ENCODE assay signal across 10 mouse cellular contexts in genomic region chr13:51595404-51595803, GRCm38 (mm10). TPM values are rescaled to one million over a fixed set of nuclear protein-coding genes. Genes with fewer than 3 reads are reported as not detected.
DNase-seq lines count a peak whose midpoint lies in the region; ATAC-seq and TF ChIP-seq lines count a peak whose summit lies in the region.
"Had no signal": no experiment of that assay in that cellular context is flagged by ENCODE, and none has a peak within 500 bp of the region (broad histone marks: within the 10 kb centered on the region; RNA-seq: fewer than 3 reads in every experiment).

No protein-coding gene starts in this region.

- DNase-seq in lung, embryonic 14.5 days: peak; percentile 21
- no peak for DNase-seq in lung, postnatal 14 days
- DNase-seq in forebrain, embryonic 10.5 days (ENCODE audit: extremely low spot score, low spot score): no peak
- no peak for DNase-seq in gastrocnemius, adult 8-10 months (ENCODE audit: low spot score in 2 of 2)
- DNase-seq in urinary bladder, postnatal 25 days (ENCODE audit: low spot score): no peak
- DNase-seq: kidney, postnatal 25 days; thymus, postnatal 25 days had no signal

- no peak overlapping the region for H3K27ac ChIP-seq in lung, embryonic 14.5 days (ENCODE audit: low read depth)
- no peak overlapping the region for H3K27ac ChIP-seq in forebrain, embryonic 10.5 days
- H3K27ac ChIP-seq in hindbrain, embryonic 15.5 days (replicated peaks): no peak overlapping the region
- no peak overlapping the region for H3K27ac ChIP-seq in neural tube, embryonic 12.5 days

- no peaks in the 10 kb centered on the region for H3K27me3 ChIP-seq in lung, embryonic 14.5 days (ENCODE audit: insufficient read depth, low read length)
- H3K27me3 ChIP-seq in forebrain, embryonic 10.5 days (ENCODE audit: poor library complexity, severe bottlenecking): peaks cover 32% of the 10 kb centered on the region
- H3K27me3 ChIP-seq in hindbrain, embryonic 15.5 days: 0 out of 2 replicates have a peak, but pooled peaks cover 2% of the 10 kb centered on the region
- H3K27me3 ChIP-seq in neural tube, embryonic 12.5 days (replicated peaks): peaks cover 20% of the 10 kb centered on the region

- ATAC-seq in lung, embryonic 14.5 days (ENCODE audit: insufficient read depth): peak; percentile 39; the same call in 1 of the 2 replicates
- peak; percentile 15; the same call in 1 of the 2 replicates for ATAC-seq in hindbrain, embryonic 15.5 days (ENCODE audit: low FRiP score, low read depth)
- ATAC-seq in neural tube, embryonic 12.5 days (ENCODE audit: low FRiP score, low read depth): 0 out of 2 replicates have a peak, but pooled peaks have one; percentile 29

- no peak overlapping the region; the same call in 1 of the 2 replicates for H3K9ac ChIP-seq in lung, embryonic 14.5 days
- H3K9ac ChIP-seq in hindbrain, embryonic 15.5 days: no peak overlapping the region
- no peak overlapping the region for H3K9ac ChIP-seq in neural tube, embryonic 12.5 days

- H3K9me3 ChIP-seq in lung, embryonic 14.5 days (ENCODE audit: low read depth, low read length): no peaks in the 10 kb centered on the region
- no peaks in the 10 kb centered on the region for H3K9me3 ChIP-seq in forebrain, embryonic 10.5 days
- no peaks in the 10 kb centered on the region for H3K9me3 ChIP-seq in hindbrain, embryonic 15.5 days
- 0 out of 2 replicates have a peak, but pooled peaks cover 5% of the 10 kb centered on the region for H3K9me3 ChIP-seq in neural tube, embryonic 12.5 days

- no peak for TF ChIP-seq CTCF in lung, embryonic 14.5 days (IDR thresholded peaks at IDR 0.05; ENCODE audit: low read depth)

- WGBS in lung, embryonic 14.5 days: 50% methylated on average over 11 of the region's 11 CpGs
- WGBS in forebrain, embryonic 10.5 days: 34% methylated on average over 11 of the region's 11 CpGs
- 29% methylated on average over 11 of the region's 11 CpGs for WGBS in hindbrain, embryonic 15.5 days
- WGBS in neural tube, embryonic 12.5 days: 18% methylated on average over 11 of the region's 11 CpGs

- H3K4me3 ChIP-seq in lung, embryonic 14.5 days (ENCODE audit: low read depth, low read length): peak overlapping the region; percentile 38; the same call in 1 of the 2 replicates
- H3K4me3 ChIP-seq in forebrain, embryonic 10.5 days: peak overlapping the region; percentile 68
- peak overlapping the region; percentile 53; the same call in 1 of the 2 replicates for H3K4me3 ChIP-seq in hindbrain, embryonic 15.5 days
- no peak overlapping the region for H3K4me3 ChIP-seq in neural tube, embryonic 12.5 days

- H3K4me2 ChIP-seq in lung, embryonic 14.5 days: peak overlapping the region; percentile 90
- peak overlapping the region; percentile 98 for H3K4me2 ChIP-seq in hindbrain, embryonic 15.5 days
- peak overlapping the region; percentile 94 for H3K4me2 ChIP-seq in neural tube, embryonic 12.5 days (replicated peaks)

- no peaks in the 10 kb centered on the region for H3K4me1 ChIP-seq in lung, embryonic 14.5 days (ENCODE audit: insufficient read depth)
- H3K4me1 ChIP-seq in forebrain, embryonic 10.5 days: peaks cover 13% of the 10 kb centered on the region
- H3K4me1 ChIP-seq in hindbrain, embryonic 15.5 days (replicated peaks): no peaks in the 10 kb centered on the region; the same call in none of the 2 replicates
- H3K4me1 ChIP-seq in neural tube, embryonic 12.5 days: peaks cover 7% of the 10 kb centered on the region; the same call in 1 of the 2 replicates

- H3K36me3 ChIP-seq in lung, embryonic 14.5 days (ENCODE audit: insufficient read depth): no peaks in the 10 kb centered on the region
- no peaks in the 10 kb centered on the region for H3K36me3 ChIP-seq in forebrain, embryonic 10.5 days (replicated peaks)
- H3K36me3 ChIP-seq in hindbrain, embryonic 15.5 days: no peaks in the 10 kb centered on the region
- no peaks in the 10 kb centered on the region for H3K36me3 ChIP-seq in neural tube, embryonic 12.5 days

RNA-seq across cellular contexts. Expression of gene Shc3, which starts 26.2 kb away (rescaled TPM):
- polyA plus RNA-seq in lung, embryonic 14.5 days (2014; fragmentation: Nextera tagmentation; extraction: Ambion mirVana): not detected in 2 replicates
- 2.2 and 3.1 TPM in 2 replicates for polyA plus RNA-seq in forebrain, embryonic 10.5 days (2016; fragmentation: Nextera tagmentation; extraction: Ambion mirVana)
- 7.3 and 8.4 TPM in 2 replicates for polyA plus RNA-seq in hindbrain, embryonic 15.5 days (2015; fragmentation: Nextera tagmentation; extraction: Ambion mirVana)
- 4.5 and 5.4 TPM in 2 replicates for polyA plus RNA-seq in neural tube, embryonic 12.5 days (2016; fragmentation: Nextera tagmentation; extraction: Ambion mirVana)
- total RNA-seq in gastrocnemius, adult 8-10 months (2022): 1 to 10 TPM in 2 of 4 experiments, under 1 TPM in 2; 0.75 to 1.1 (median 1.0) TPM
- polyA plus RNA-seq: liver, embryonic 16.5 days had no signal

RNA-seq across cellular contexts. Expression of gene Cks2, which starts 49.6 kb away (rescaled TPM):
- polyA plus RNA-seq in lung, embryonic 14.5 days (2014; fragmentation: Nextera tagmentation; extraction: Ambion mirVana): 426 and 436 TPM in 2 replicates
- 420 and 444 TPM in 2 replicates for polyA plus RNA-seq in forebrain, embryonic 10.5 days (2016; fragmentation: Nextera tagmentation; extraction: Ambion mirVana)
- polyA plus RNA-seq in hindbrain, embryonic 15.5 days (2015; fragmentation: Nextera tagmentation; extraction: Ambion mirVana): 54.9 and 73.6 TPM in 2 replicates
- polyA plus RNA-seq in neural tube, embryonic 12.5 days (2016; fragmentation: Nextera tagmentation; extraction: Ambion mirVana): 177 and 181 TPM in 2 replicates
- under 1 TPM in 3 of 4 experiments, not detected in 1; 0.39 to 0.65 (median 0.45) TPM for total RNA-seq in gastrocnemius, adult 8-10 months (2022)

RNA-seq across cellular contexts. Expression of gene Secisbp2, which starts 56.1 kb away (rescaled TPM):
- polyA plus RNA-seq in lung, embryonic 14.5 days (2014; fragmentation: Nextera tagmentation; extraction: Ambion mirVana): 26.1 and 31.3 TPM in 2 replicates
- 28.1 and 32.1 TPM in 2 replicates for polyA plus RNA-seq in forebrain, embryonic 10.5 days (2016; fragmentation: Nextera tagmentation; extraction: Ambion mirVana)
- 27.7 and 32.0 TPM in 2 replicates for polyA plus RNA-seq in hindbrain, embryonic 15.5 days (2015; fragmentation: Nextera tagmentation; extraction: Ambion mirVana)
- 25.9 and 33.3 TPM in 2 replicates for polyA plus RNA-seq in neural tube, embryonic 12.5 days (2016; fragmentation: Nextera tagmentation; extraction: Ambion mirVana)
- total RNA-seq in gastrocnemius, adult 8-10 months (2022): 1 to 10 TPM; 7.6 to 8.9 (median 7.7) TPM
